Mouse (Mus musculus) central nervous system, embryonic 18 days (tissue): ENCODE measurements around the gene Rd3. TPM values are rescaled to one million over a fixed set of nuclear protein-coding genes. Genes with fewer than 3 reads are reported as not detected.

Experiments
- polyA plus RNA-seq: library from polyadenylated mRNA; depleted of rRNA; stranded (reverse); fragments of >200 nt; gene quantifications from 2 replicates; pipeline ENCODE4 v1.2.3, GENCODE M21; 2012; rRNA removed

Rd3 gene
- 1.8 TPM in 2 replicates for polyA plus RNA-seq

GRCm38 (mm10) chr1:191977187-191977586 lies at the start of gene Rd3:
TSS of gene Rd3 (plus strand) at chr1:191977370.

Other genes starting within 250 kb of the Rd3 start
- gene Nek2, start 155.9 kb upstream of the Rd3 start, polyA plus RNA-seq = 3.4 and 3.8 TPM in 2 replicates
- 11.5 and 12.0 TPM in 2 replicates for gene Slc30a1, start 70.6 kb upstream of the Rd3 start, polyA plus RNA-seq
- gene Traf5, start 115.2 kb downstream of the Rd3 start, polyA plus RNA-seq = 3.0 and 3.1 TPM in 2 replicates
- gene Rcor3, start 160.7 kb downstream of the Rd3 start, polyA plus RNA-seq = 40.6 and 41.0 TPM in 2 replicates
- gene Kcnh1, start 213.4 kb downstream of the Rd3 start, polyA plus RNA-seq = 3.1 and 3.6 TPM in 2 replicates